Mouse (Mus musculus) cerebellum, adult 11-12 months (tissue): ENCODE measurements around the gene Auts2.

ENCODE experiments used
- DNase-seq: peaks from one replicate; pipeline ENCODE4 v3.0.0; 2022

Auts2 gene

GRCm38 (mm10) chr5:131826362-131827261, 716.5 kb downstream of the Auts2 start:
- no peak for DNase-seq

GRCm38 (mm10) chr5:131825421-131825820, 717.7 kb downstream of the Auts2 start:
- no peak for DNase-seq

- DNase-seq, result peak; percentile 74
These were observed 718.8 kb downstream of the Auts2 start for GRCm38 (mm10) chr5:131824197-131824991.

- DNase-seq, result no peak
These were observed 721.7 kb downstream of the Auts2 start for GRCm38 (mm10) chr5:131821461-131821860.

- peak; percentile 78 for DNase-seq
These were observed 723.9 kb downstream of the Auts2 start for GRCm38 (mm10) chr5:131819251-131819691.

- DNase-seq, result no peak
These were observed 727.6 kb downstream of the Auts2 start for GRCm38 (mm10) chr5:131815498-131815897.

GRCm38 (mm10) chr5:131814503-131815003, 728.6 kb downstream of the Auts2 start:
- DNase-seq, result no peak

GRCm38 (mm10) chr5:131813952-131814502, 729.1 kb downstream of the Auts2 start:
- DNase-seq, result no peak

GRCm38 (mm10) chr5:131813331-131813781, 729.8 kb downstream of the Auts2 start:
- no peak for DNase-seq

GRCm38 (mm10) chr5:131812483-131813063, 730.6 kb downstream of the Auts2 start:
- no peak for DNase-seq

GRCm38 (mm10) chr5:131806350-131806749, 736.8 kb downstream of the Auts2 start:
- no peak for DNase-seq

GRCm38 (mm10) chr5:131805277-131805676, 737.9 kb downstream of the Auts2 start:
- no peak for DNase-seq

GRCm38 (mm10) chr5:131803609-131804008, 739.5 kb downstream of the Auts2 start:
- no peak for DNase-seq

GRCm38 (mm10) chr5:131802340-131803036, 740.7 kb downstream of the Auts2 start:
- no peak for DNase-seq

- no peak for DNase-seq
These were observed 741.2 kb downstream of the Auts2 start for GRCm38 (mm10) chr5:131801924-131802323.

GRCm38 (mm10) chr5:131798373-131798772, 744.8 kb downstream of the Auts2 start:
- DNase-seq, result no peak

GRCm38 (mm10) chr5:131797044-131797443, 746.1 kb downstream of the Auts2 start:
- no peak for DNase-seq

GRCm38 (mm10) chr5:131794411-131795133, 748.6 kb downstream of the Auts2 start:
- peak; percentile 81 for DNase-seq

GRCm38 (mm10) chr5:131789601-131790000, 753.5 kb downstream of the Auts2 start:
- no peak for DNase-seq

GRCm38 (mm10) chr5:131788008-131788407, 755.1 kb downstream of the Auts2 start:
- DNase-seq, result no peak

- no peak for DNase-seq
These were observed 759.9 kb downstream of the Auts2 start for GRCm38 (mm10) chr5:131783241-131783640.
